Mouse (Mus musculus) midbrain, postnatal 0 days (tissue): Measurements from ENCODE around the gene Parp4. TPM values are rescaled to one million over a fixed set of nuclear protein-coding genes. Genes with fewer than 3 reads are reported as not detected.

Experiments used
- ATAC-seq: fragments of 200-750 bp; cut with Nextera tagmentation; 2 replicates; pipeline ENCODE4 v1.8.0; 2017; ENCODE audit warnings: moderate number of reproducible peaks, mild to moderate bottlenecking, moderate TSS enrichment, moderate library complexity; ENCODE audit not compliant: low FRiP score
- DNase-seq: peaks from one replicate; pipeline ENCODE4 v3.0.0-alpha.2; 2015; ENCODE audit warnings: low spot score
- H3K27ac ChIP-seq: fragments of 300-500 bp; sonication (generic); 2 replicates; pipeline ENCODE4 v1.5.1; 2014; ENCODE audit warnings: low read depth, mild to moderate bottlenecking, low read length, mixed read lengths
- H3K27me3 ChIP-seq: fragments of 300-500 bp; sonication (generic); 2 replicates; pipeline ENCODE4 v1.6.1; 2014; ENCODE audit warnings: low read length, control low read depth, mixed read lengths; ENCODE audit not compliant: insufficient read depth
- H3K36me3 ChIP-seq: fragments of 300-500 bp; sonication (generic); 2 replicates; pipeline ENCODE4 v1.6.1; 2014; ENCODE audit warnings: low read length, control low read depth, mixed read lengths; ENCODE audit not compliant: insufficient read depth
- H3K4me1 ChIP-seq: fragments of 300-500 bp; sonication (generic); 2 replicates; pipeline ENCODE4 v1.6.1; 2014; ENCODE audit warnings: mild to moderate bottlenecking, control low read depth, antibody characterized with exemption, low read length, mixed read lengths; ENCODE audit not compliant: insufficient read depth
- H3K4me2 ChIP-seq: fragments of 300-500 bp; sonication (generic); 2 replicates; pipeline ENCODE4 v1.6.1; 2014; ENCODE audit warnings: low read depth, mild to moderate bottlenecking, low read length, mixed read lengths; ENCODE audit not compliant: poor library complexity, severe bottlenecking
- H3K4me3 ChIP-seq: fragments of 300-500 bp; sonication (generic); 2 replicates; pipeline ENCODE4 v1.5.1; 2014; ENCODE audit warnings: low read depth, mild to moderate bottlenecking, low read length, moderate library complexity
- H3K9ac ChIP-seq: fragments of 300-500 bp; sonication (generic); replicated peaks from 2 replicates; pipeline ENCODE4 v1.6.1; 2014; ENCODE audit warnings: mild to moderate bottlenecking, low read length, moderate library complexity, mixed read lengths; ENCODE audit not compliant: poor library complexity, severe bottlenecking
- H3K9me3 ChIP-seq: fragments of 300-500 bp; sonication (generic); 2 replicates; pipeline ENCODE4 v1.6.1; 2016; ENCODE audit warnings: low read length, control low read depth
- CTCF ChIP-seq: IDR thresholded peaks from 2 replicates; pipeline ENCODE4 v1.5.1; 2016; ENCODE audit warnings: antibody characterized with exemption, mild to moderate bottlenecking
- WGBS: fragments of 180-500 bp; shearing (Covaris S2); extraction: QIAGEN DNeasy Blood & Tissue Kit; methylation state at CpG from one replicate; pipeline ENCODE4 v1.1.7; 2014; 5-methylcytosine and 5-hydroxymethylcytosine counted together
- polyA plus RNA-seq: library from polyadenylated mRNA; unstranded; fragments of >200 nt; fragmentation: Nextera tagmentation; extraction: Ambion mirVana; gene quantifications from 2 replicates; pipeline ENCODE4 v1.2.1, GENCODE M21; 2015
- total RNA-seq: library from RNA; depleted of rRNA; stranded (reverse); fragments of >200 nt; gene quantifications from 2 replicates; pipeline ENCODE4 v1.2.3, GENCODE M21; 2014

Parp4 gene
- total and polyA plus RNA-seq, 2 experiments from 2014 or later: 0.79 to 0.99 TPM

GRCm38 (mm10) chr14:56594811-56595210, 19.4 kb downstream of the Parp4 start:
- DNase-seq (no peak), ATAC-seq (no peak)
- no peaks in the 10 kb centered on the region for H3K27me3 ChIP-seq
- no peak overlapping the region for H3K9ac ChIP-seq
- no peak overlapping the region for H3K4me3 ChIP-seq
- WGBS: 92% methylated on average over 1 of the region's 1 CpGs
- TF ChIP-seq CTCF: no peak
- H3K36me3 ChIP-seq: no peaks in the 10 kb centered on the region
- H3K4me1 ChIP-seq: no peaks in the 10 kb centered on the region
- H3K4me2 ChIP-seq: no peak overlapping the region
- no peak overlapping the region for H3K27ac ChIP-seq
- H3K9me3 ChIP-seq: no peaks in the 10 kb centered on the region

GRCm38 (mm10) chr14:56598759-56599158, 23.3 kb downstream of the Parp4 start:
- Histone ChIP-seq H3K27me3 (no peaks in the 10 kb centered on the region), H3K27ac (no peak overlapping the region), H3K4me1 (no peaks in the 10 kb centered on the region), H3K4me2 (no peak overlapping the region), H3K9me3 (no peaks in the 10 kb centered on the region), H3K36me3 (no peaks in the 10 kb centered on the region), H3K4me3 (no peak overlapping the region), H3K9ac (no peak overlapping the region)
- peak; percentile 19 for DNase-seq
- WGBS: 47% methylated on average over 6 of the region's 6 CpGs
- TF ChIP-seq CTCF: peak; percentile 61
- no peak for ATAC-seq

DNA sequence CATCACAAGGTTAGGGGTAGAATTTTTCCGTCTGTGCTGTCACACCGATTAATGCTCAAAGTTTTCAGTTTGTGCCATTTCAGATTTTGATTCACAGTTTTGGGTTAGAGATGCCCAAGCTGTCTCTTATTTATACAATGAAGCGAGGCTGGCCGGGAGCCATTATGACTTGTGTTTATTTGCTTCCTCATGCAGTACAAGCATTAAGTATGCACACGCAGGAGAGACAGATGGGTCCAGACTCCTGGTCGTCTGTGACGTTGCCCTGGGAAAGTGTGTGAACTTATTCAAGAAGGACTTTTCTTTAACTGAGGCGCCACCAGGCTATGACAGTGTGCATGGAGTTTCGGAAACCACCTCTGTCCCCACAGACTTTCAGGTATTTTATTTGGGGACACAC, 26.6 kb downstream of the Parp4 start:
- Histone ChIP-seq H3K4me3 (no peak overlapping the region), H3K4me1 (no peaks in the 10 kb centered on the region), H3K9me3 (no peaks in the 10 kb centered on the region), H3K36me3 (no peaks in the 10 kb centered on the region), H3K4me2 (no peak overlapping the region), H3K9ac (no peak overlapping the region), H3K27me3 (no peaks in the 10 kb centered on the region), H3K27ac (no peak overlapping the region)
- WGBS: 90% methylated on average over 9 of the region's 9 CpGs
- no peak for TF ChIP-seq CTCF
- DNase-seq (no peak), ATAC-seq (no peak)

DNA sequence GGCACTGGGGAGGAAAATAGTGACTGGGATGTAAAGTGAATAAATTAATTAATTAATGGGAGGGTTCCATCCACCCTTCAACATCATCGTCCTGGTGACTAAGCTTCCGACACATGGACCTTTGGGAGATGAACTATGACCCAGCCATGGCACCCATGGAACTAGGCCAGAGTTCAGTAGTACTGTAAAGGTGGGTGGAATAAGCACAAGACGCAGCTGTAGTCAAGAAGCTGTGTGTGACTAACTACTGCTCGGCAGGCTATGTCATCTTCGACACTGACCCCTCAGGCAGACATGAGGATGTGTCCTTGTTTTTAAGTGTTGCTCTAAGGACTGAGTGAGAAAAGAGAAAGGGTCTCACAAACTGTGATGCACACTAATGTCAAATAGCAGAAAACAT, 29.0 kb downstream of the Parp4 start:
- no peak for TF ChIP-seq CTCF
- no peak for ATAC-seq
- WGBS: 92% methylated on average over 5 of the region's 5 CpGs
- no peak overlapping the region for H3K4me3 ChIP-seq
- H3K9ac ChIP-seq: no peak overlapping the region
- H3K4me2 ChIP-seq: no peak overlapping the region
- no peaks in the 10 kb centered on the region for H3K9me3 ChIP-seq
- H3K36me3 ChIP-seq: no peaks in the 10 kb centered on the region
- no peaks in the 10 kb centered on the region for H3K4me1 ChIP-seq
- no peak for DNase-seq
- no peak overlapping the region for H3K27ac ChIP-seq
- no peaks in the 10 kb centered on the region for H3K27me3 ChIP-seq

GRCm38 (mm10) chr14:56605136-56605535, 29.7 kb downstream of the Parp4 start:
- H3K4me1 ChIP-seq: no peaks in the 10 kb centered on the region
- no peaks in the 10 kb centered on the region for H3K36me3 ChIP-seq
- WGBS: 80% methylated on average over 4 of the region's 4 CpGs
- no peak overlapping the region for H3K4me2 ChIP-seq
- no peak overlapping the region for H3K4me3 ChIP-seq
- no peaks in the 10 kb centered on the region for H3K27me3 ChIP-seq
- DNase-seq: no peak
- ATAC-seq: no peak
- H3K9ac ChIP-seq: no peak overlapping the region
- H3K27ac ChIP-seq: no peak overlapping the region
- no peak for TF ChIP-seq CTCF
- H3K9me3 ChIP-seq: no peaks in the 10 kb centered on the region

DNA sequence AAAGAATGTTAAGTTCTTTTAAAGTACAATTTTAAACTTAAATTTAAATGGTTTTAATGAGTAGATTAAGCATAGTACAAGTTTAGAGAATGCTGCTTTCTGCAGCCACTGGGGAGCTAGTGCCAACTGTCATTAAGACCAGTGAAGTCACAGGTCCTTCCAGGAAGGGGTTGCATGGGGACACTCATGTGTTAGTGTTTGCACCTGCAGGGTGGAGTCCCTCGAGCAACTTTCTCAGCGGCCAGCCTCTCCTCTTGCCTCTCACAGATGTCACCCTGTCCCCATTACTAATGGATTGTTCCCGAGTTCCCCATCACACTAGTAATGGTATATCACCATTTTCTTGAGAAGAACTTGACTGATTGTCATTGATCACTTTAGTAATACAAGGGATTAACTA, 37.8 kb downstream of the Parp4 start:
- no peaks in the 10 kb centered on the region for H3K9me3 ChIP-seq
- no peak overlapping the region for H3K9ac ChIP-seq
- H3K4me2 ChIP-seq: no peak overlapping the region
- ATAC-seq: no peak
- no peak overlapping the region for H3K4me3 ChIP-seq
- DNase-seq: no peak
- no peak overlapping the region for H3K27ac ChIP-seq
- no peaks in the 10 kb centered on the region for H3K27me3 ChIP-seq
- H3K36me3 ChIP-seq: no peaks in the 10 kb centered on the region
- TF ChIP-seq CTCF: no peak
- no peaks in the 10 kb centered on the region for H3K4me1 ChIP-seq
- 89% methylated on average over 3 of the region's 3 CpGs for WGBS
